Mouse (Mus musculus): ENCODE data around the gene Jam2. TPM values are rescaled to one million over a fixed set of nuclear protein-coding genes. Genes with fewer than 3 reads are reported as not detected.
A peak's percentile ranks its signal among the peaks of the same experiment; 100 is the strongest.

Gene Jam2
- total RNA-seq, 2 experiments from 2014 or later: 0.09 TPM; not detected in 1

GRCm38 (mm10) chr16:84778861-84779630, 5.1 kb downstream of the Jam2 start:
- no peak for ATAC-seq (replicated peaks; ENCODE audit: low FRiP score, low TSS enrichment, poor library complexity, severe bottlenecking)

- ATAC-seq (replicated peaks; ENCODE audit: low FRiP score, low TSS enrichment, poor library complexity, severe bottlenecking): no peak
Observed at GRCm38 (mm10) chr16:84779718-84780117, 5.8 kb downstream of the Jam2 start.

GRCm38 (mm10) chr16:84783279-84783678, 9.4 kb downstream of the Jam2 start:
- ATAC-seq (replicated peaks; ENCODE audit: low FRiP score, low TSS enrichment, poor library complexity, severe bottlenecking): no peak

- no peak for ATAC-seq (replicated peaks; ENCODE audit: low FRiP score, low TSS enrichment, poor library complexity, severe bottlenecking)
Observed at GRCm38 (mm10) chr16:84784966-84785365, 11.0 kb downstream of the Jam2 start.

- ATAC-seq (replicated peaks; ENCODE audit: low FRiP score, low TSS enrichment, poor library complexity, severe bottlenecking): no peak
Observed at GRCm38 (mm10) chr16:84790595-84791165, 16.8 kb downstream of the Jam2 start.

GRCm38 (mm10) chr16:84793401-84793800, 19.5 kb downstream of the Jam2 start:
- no peak for ATAC-seq (replicated peaks; ENCODE audit: low FRiP score, low TSS enrichment, poor library complexity, severe bottlenecking)

GRCm38 (mm10) chr16:84795337-84795736, 21.4 kb downstream of the Jam2 start:
- ATAC-seq (replicated peaks; ENCODE audit: low FRiP score, low TSS enrichment, poor library complexity, severe bottlenecking): no peak

- no peak for ATAC-seq (replicated peaks; ENCODE audit: low FRiP score, low TSS enrichment, poor library complexity, severe bottlenecking)
Observed at GRCm38 (mm10) chr16:84796678-84797077, 22.8 kb downstream of the Jam2 start.

GRCm38 (mm10) chr16:84800038-84800437, 26.1 kb downstream of the Jam2 start:
- ATAC-seq (replicated peaks; ENCODE audit: low FRiP score, low TSS enrichment, poor library complexity, severe bottlenecking): no peak

GRCm38 (mm10) chr16:84802217-84802616, 28.3 kb downstream of the Jam2 start:
- ATAC-seq (replicated peaks; ENCODE audit: low FRiP score, low TSS enrichment, poor library complexity, severe bottlenecking): no peak; the same call in 1 of the 2 replicates

- ATAC-seq (replicated peaks; ENCODE audit: low FRiP score, low TSS enrichment, poor library complexity, severe bottlenecking): no peak
Observed at GRCm38 (mm10) chr16:84804866-84805265, 30.9 kb downstream of the Jam2 start.

GRCm38 (mm10) chr16:84806175-84806574, 32.3 kb downstream of the Jam2 start:
- ATAC-seq (replicated peaks; ENCODE audit: low FRiP score, low TSS enrichment, poor library complexity, severe bottlenecking): no peak

GRCm38 (mm10) chr16:84807874-84808273, 34.0 kb downstream of the Jam2 start:
- no peak for ATAC-seq (replicated peaks; ENCODE audit: low FRiP score, low TSS enrichment, poor library complexity, severe bottlenecking)

- ATAC-seq (replicated peaks; ENCODE audit: low FRiP score, low TSS enrichment, poor library complexity, severe bottlenecking): no peak
Observed at GRCm38 (mm10) chr16:84810254-84810653, 36.3 kb downstream of the Jam2 start.

GRCm38 (mm10) chr16:84813852-84814251, 39.9 kb downstream of the Jam2 start:
- no peak for ATAC-seq (replicated peaks; ENCODE audit: low FRiP score, low TSS enrichment, poor library complexity, severe bottlenecking)

- peak; percentile 43; the same call in 1 of the 2 replicates for ATAC-seq (replicated peaks; ENCODE audit: low FRiP score, low TSS enrichment, poor library complexity, severe bottlenecking)
Observed at GRCm38 (mm10) chr16:84814511-84814910, 40.6 kb downstream of the Jam2 start.

- peak; percentile 72 for ATAC-seq (replicated peaks; ENCODE audit: low FRiP score, low TSS enrichment, poor library complexity, severe bottlenecking)
Observed at GRCm38 (mm10) chr16:84817423-84817822, 43.5 kb downstream of the Jam2 start.

- no peak for ATAC-seq (replicated peaks; ENCODE audit: low FRiP score, low TSS enrichment, poor library complexity, severe bottlenecking)
Observed at GRCm38 (mm10) chr16:84825009-84825408, 51.1 kb downstream of the Jam2 start.

- no peak for ATAC-seq (replicated peaks; ENCODE audit: low FRiP score, low TSS enrichment, poor library complexity, severe bottlenecking)
Observed at GRCm38 (mm10) chr16:84831696-84832095, 57.8 kb downstream of the Jam2 start.

- ATAC-seq (replicated peaks; ENCODE audit: low FRiP score, low TSS enrichment, poor library complexity, severe bottlenecking): no peak
Observed at GRCm38 (mm10) chr16:84832736-84833135, 58.8 kb downstream of the Jam2 start.

- peak; percentile 28 for ATAC-seq (replicated peaks; ENCODE audit: low FRiP score, low TSS enrichment, poor library complexity, severe bottlenecking)
Observed at GRCm38 (mm10) chr16:84834344-84834743, 60.4 kb downstream of the Jam2 start.

Data from megakaryocyte-erythroid progenitor cell, adult 5-6 weeks (primary cell).